Mouse (Mus musculus) CH12.LX (cell line): ENCODE measurements around the gene Unc93b1. TPM values are rescaled to one million over a fixed set of nuclear protein-coding genes. Genes with fewer than 3 reads are reported as not detected.

Source experiments
- DNase-seq: peaks from one replicate; pipeline ENCODE4 v3.0.0-alpha.2; 2013; ENCODE audit errors: extremely low read depth
- H3K27ac ChIP-seq: 2 replicates; pipeline ENCODE4 v1.5.1; 2012; ENCODE audit warnings: low read depth, mild to moderate bottlenecking, control low read depth, moderate library complexity; ENCODE audit not compliant: insufficient read depth
- H3K27me3 ChIP-seq: replicated peaks from 2 replicates; pipeline ENCODE3; 2012; ENCODE audit warnings: inconsistent platforms
- H3K36me3 ChIP-seq, 2 experiments: replicated peaks in 1 of 2; 2 replicates each; pipeline versions ENCODE3 to v1.6.1; 2012; ENCODE audit warnings: inconsistent platforms in 1 of 2, low read length in 1 of 2, mild to moderate bottlenecking in 1 of 2, mixed read lengths in 1 of 2, moderate library complexity in 1 of 2; ENCODE audit not compliant: control insufficient read depth in 1 of 2, insufficient read depth in 1 of 2
- H3K4me1 ChIP-seq, 2 experiments: 2 replicates each; pipeline ENCODE4 v1.6.1; 2012; ENCODE audit warnings: inconsistent platforms in 1 of 2, moderate library complexity in 1 of 2; ENCODE audit not compliant: insufficient read depth in 2 of 2, control insufficient read depth in 1 of 2
- H3K4me2 ChIP-seq: 2 replicates; pipeline ENCODE4 v1.6.1; 2012; ENCODE audit warnings: low read depth, mild to moderate bottlenecking, control low read depth; ENCODE audit not compliant: poor library complexity, insufficient read depth, severe bottlenecking
- H3K4me3 ChIP-seq, 3 experiments: fragments of 150-350 bp in 1 of 3; sonication (generic) in 1 of 3; replicated peaks in 1 of 3; 2 replicates each; pipeline versions ENCODE3 to v1.5.1; 2011 to 2012; ENCODE audit warnings: low read depth in 2 of 3, low read length in 2 of 3, mild to moderate bottlenecking in 2 of 3, moderate library complexity in 2 of 3, control low read depth in 1 of 3, improper control_type of control experiment in 1 of 3, inconsistent platforms in 1 of 3, mixed read lengths in 1 of 3; ENCODE audit not compliant: poor library complexity in 1 of 3
- H3K79me2 ChIP-seq: replicated peaks from 2 replicates; pipeline ENCODE4 v1.6.1; 2012; ENCODE audit warnings: mild to moderate bottlenecking, moderate library complexity; ENCODE audit not compliant: control insufficient read depth, poor library complexity, insufficient read depth, severe bottlenecking; ENCODE audit errors: extremely low read depth
- H3K9ac ChIP-seq: 2 replicates; pipeline ENCODE4 v1.6.1; 2012; ENCODE audit warnings: low read depth, mild to moderate bottlenecking, control low read depth, moderate library complexity; ENCODE audit not compliant: insufficient read depth
- H3K9me3 ChIP-seq: replicated peaks from 2 replicates; pipeline ENCODE3; 2012; ENCODE audit warnings: low read length, inconsistent platforms, mixed read lengths
- BHLHE40 ChIP-seq: IDR thresholded peaks from 2 replicates; pipeline ENCODE4 v1.6.1; 2011; ENCODE audit warnings: mild to moderate bottlenecking, low read depth, low read length, improper control_type of control experiment
- CHD1 ChIP-seq: IDR thresholded peaks from 2 replicates; pipeline ENCODE4 v1.6.1; 2012; ENCODE audit warnings: low read depth, low read length, improper control_type of control experiment, inconsistent platforms
- CHD2 ChIP-seq: IDR thresholded peaks from 2 replicates; pipeline ENCODE4 v1.6.1; 2011; ENCODE audit warnings: low read length, improper control_type of control experiment
- CTCF ChIP-seq, 2 experiments: IDR thresholded peaks in 1 of 2; conservative IDR thresholded peaks in 1 of 2; 2 replicates each; pipeline ENCODE4 v1.5.1; 2011 to 2012; ENCODE audit warnings: low read depth in 2 of 2, low read length in 2 of 2, improper control_type of control experiment in 1 of 2, inconsistent platforms in 1 of 2, mild to moderate bottlenecking in 1 of 2, moderate library complexity in 1 of 2
- E2F4 ChIP-seq: IDR thresholded peaks from 2 replicates; pipeline ENCODE4 v1.6.1; 2011; ENCODE audit warnings: low read depth, low read length, improper control_type of control experiment; ENCODE audit not compliant: insufficient replicate concordance
- ELF1 ChIP-seq: IDR thresholded peaks from 2 replicates; pipeline ENCODE4 v1.6.1; 2014; ENCODE audit warnings: low read depth, mild to moderate bottlenecking, inconsistent platforms, low read length, improper control_type of control experiment
- EP300 ChIP-seq: IDR thresholded peaks from 2 replicates; pipeline ENCODE4 v1.6.1; 2011; ENCODE audit warnings: low read length, improper control_type of control experiment
- ETS1 ChIP-seq: conservative IDR thresholded peaks from 2 replicates; pipeline ENCODE4 v1.6.1; 2012; ENCODE audit warnings: low read depth, mild to moderate bottlenecking, inconsistent platforms, low read length, improper control_type of control experiment, moderate library complexity
- GABPA ChIP-seq: IDR thresholded peaks from 2 replicates; pipeline ENCODE4 v1.6.1; 2012; ENCODE audit warnings: low read depth, low read length, improper control_type of control experiment, inconsistent platforms; ENCODE audit not compliant: insufficient replicate concordance
- HCFC1 ChIP-seq: IDR thresholded peaks from 2 replicates; pipeline ENCODE4 v1.6.1; 2012; ENCODE audit warnings: low read depth, mild to moderate bottlenecking, inconsistent platforms, low read length, improper control_type of control experiment
- IRF4 ChIP-seq: IDR thresholded peaks from 2 replicates; pipeline ENCODE4 v1.6.1; 2014; ENCODE audit warnings: low read depth, mild to moderate bottlenecking, inconsistent platforms, low read length, improper control_type of control experiment
- JUN ChIP-seq: IDR thresholded peaks from 2 replicates; pipeline ENCODE4 v1.6.1; 2011; ENCODE audit warnings: low read depth, mild to moderate bottlenecking, low read length, improper control_type of control experiment, moderate library complexity; ENCODE audit not compliant: insufficient read depth
- KAT2A ChIP-seq: IDR thresholded peaks from 2 replicates; pipeline ENCODE4 v1.6.1; 2012; ENCODE audit warnings: low read length, improper control_type of control experiment, inconsistent platforms; ENCODE audit not compliant: insufficient replicate concordance
- MAFK ChIP-seq: IDR thresholded peaks from 2 replicates; pipeline ENCODE4 v1.6.1; 2011; ENCODE audit warnings: low read length, improper control_type of control experiment; ENCODE audit not compliant: insufficient replicate concordance
- MAX ChIP-seq: IDR thresholded peaks from 2 replicates; pipeline ENCODE4 v1.6.1; 2011; ENCODE audit warnings: low read length, improper control_type of control experiment
- MAZ ChIP-seq: IDR thresholded peaks from 2 replicates; pipeline ENCODE4 v1.6.1; 2012; ENCODE audit warnings: low read depth, mild to moderate bottlenecking, inconsistent platforms, low read length, improper control_type of control experiment, moderate library complexity
- MEF2A ChIP-seq: IDR thresholded peaks from 2 replicates; pipeline ENCODE4 v1.6.1; 2014; ENCODE audit warnings: low read depth, mild to moderate bottlenecking, inconsistent platforms, low read length, improper control_type of control experiment, borderline replicate concordance
- MYC ChIP-seq: IDR thresholded peaks from 2 replicates; pipeline ENCODE4 v1.6.1; 2011; ENCODE audit warnings: low read depth, mild to moderate bottlenecking, improper control_type of control experiment, low read length
- NELFE ChIP-seq: IDR thresholded peaks from 2 replicates; pipeline ENCODE4 v1.6.1; 2011; ENCODE audit warnings: low read depth, low read length, improper control_type of control experiment
- NRF1 ChIP-seq: IDR thresholded peaks from 2 replicates; pipeline ENCODE4 v1.6.1; 2014; ENCODE audit warnings: low read depth, mild to moderate bottlenecking, inconsistent platforms, low read length, improper control_type of control experiment, moderate library complexity
- PAX5 ChIP-seq: IDR thresholded peaks from 2 replicates; pipeline ENCODE4 v1.6.1; 2012; ENCODE audit warnings: low read length, inconsistent platforms, mixed read lengths
- POLR2A ChIP-seq: IDR thresholded peaks from 2 replicates; pipeline ENCODE4 v1.6.1; 2011; ENCODE audit warnings: low read depth, mild to moderate bottlenecking, improper control_type of control experiment, low read length
- RAD21 ChIP-seq: IDR thresholded peaks from 2 replicates; pipeline ENCODE4 v1.6.1; 2011; ENCODE audit warnings: low read depth, mild to moderate bottlenecking, low read length, improper control_type of control experiment, moderate library complexity
- RCOR1 ChIP-seq: conservative IDR thresholded peaks from 2 replicates; pipeline ENCODE4 v1.6.1; 2012; ENCODE audit warnings: low read depth, mild to moderate bottlenecking, inconsistent platforms, low read length, improper control_type of control experiment
- SIN3A ChIP-seq: IDR thresholded peaks from 2 replicates; pipeline ENCODE4 v1.6.1; 2012; ENCODE audit warnings: low read length, improper control_type of control experiment, inconsistent platforms
- SMC3 ChIP-seq: IDR thresholded peaks from 2 replicates; pipeline ENCODE4 v1.6.1; 2011; ENCODE audit warnings: low read depth, low read length, improper control_type of control experiment
- TCF12 ChIP-seq: IDR thresholded peaks from 2 replicates; pipeline ENCODE4 v1.6.1; 2014; ENCODE audit warnings: low read depth, mild to moderate bottlenecking, inconsistent platforms, low read length, improper control_type of control experiment
- UBTF ChIP-seq: IDR thresholded peaks from 2 replicates; pipeline ENCODE4 v1.6.1; 2012; ENCODE audit warnings: low read depth, mild to moderate bottlenecking, inconsistent platforms, low read length, improper control_type of control experiment, moderate library complexity
- USF2 ChIP-seq: conservative IDR thresholded peaks from 2 replicates; pipeline ENCODE4 v1.6.1; 2011; ENCODE audit warnings: low read depth, low read length, improper control_type of control experiment
- ZC3H11A ChIP-seq: IDR thresholded peaks from 2 replicates; pipeline ENCODE4 v1.6.1; 2012; ENCODE audit warnings: low read depth, mild to moderate bottlenecking, inconsistent platforms, low read length, improper control_type of control experiment
- ZNF384 ChIP-seq: IDR thresholded peaks from 2 replicates; pipeline ENCODE4 v1.6.1; 2012; ENCODE audit warnings: low read depth, low read length, improper control_type of control experiment, inconsistent platforms
- dilution Hi-C: fragments of 300-500 bp; cut with MboI; formaldehyde crosslinking; loops from 2 replicates; pipeline ENCODE4 v1.14.3; 2020; ENCODE audit warnings: low sequenced_read_pairs; ENCODE audit not compliant: extremely low pct_unique_long_range_greater_than_20kb, extremely low pct_ligation_motif_present
- in situ Hi-C: fragments of 300-500 bp; cut with MboI; formaldehyde crosslinking; loops from 3 replicates; pipeline ENCODE4 v1.14.3; 2019; ENCODE audit warnings: low sequenced_read_pairs, low pct_ligation_motif_present, low pct_unique_long_range_greater_than_20kb, mixed read lengths
- polyA plus RNA-seq: library from polyadenylated mRNA; unstranded; fragments of >175 nt; gene quantifications from 2 replicates; pipeline ENCODE4 v1.2.1, GENCODE M21; 2012; ENCODE audit warnings: low read depth; ENCODE audit not compliant: insufficient read length
- total RNA-seq, 2 experiments: library from RNA; depleted of rRNA; stranded (reverse); fragments of 300-350 nt in 1 of 2; fragments of >200 nt in 1 of 2; gene quantifications; 2 replicates each; pipeline ENCODE4 v1.2.3; 2012 to 2014

Gene Unc93b1
- total and polyA plus RNA-seq, 3 experiments: 82.3 to 117 (median 84.7) TPM

DNA sequence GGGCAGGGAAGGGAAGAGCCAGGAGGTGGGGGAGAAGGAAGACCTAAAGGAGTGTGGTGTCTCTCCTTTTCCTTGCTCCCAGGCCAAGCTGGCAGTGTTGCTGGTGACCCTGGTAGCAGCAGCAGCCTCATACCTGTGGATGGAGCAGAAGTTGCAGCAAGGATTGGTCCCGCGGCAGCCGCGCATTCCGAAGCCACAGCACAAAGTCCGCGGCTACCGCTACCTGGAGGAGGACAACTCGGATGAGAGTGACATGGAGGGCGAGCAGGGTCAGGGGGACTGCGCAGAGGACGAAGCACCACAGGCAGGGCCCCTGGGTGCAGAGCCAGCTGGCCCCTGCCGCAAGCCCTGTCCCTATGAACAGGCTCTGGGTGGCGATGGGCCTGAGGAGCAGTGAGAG is 13.6 kb downstream of the Unc93b1 start:
- in situ Hi-C loops: no loop called here

GRCm38 (mm10) chr19:3950331-3950730 is 15.3 kb downstream of the Unc93b1 start:
- H3K4me3 ChIP-seq: no peak overlapping the region
- no peaks in the 10 kb centered on the region for H3K27me3 ChIP-seq
- DNase-seq: no peak
- in situ Hi-C loops (no loop called here), dilution Hi-C loops (no loop called here)
- no peak overlapping the region for H3K9ac ChIP-seq
- no peak overlapping the region for H3K4me2 ChIP-seq
- no peak overlapping the region for H3K27ac ChIP-seq
- peaks cover 39 to 51% of the 10 kb centered on the region in 2 experiments for H3K36me3 ChIP-seq
- peaks cover 3 to 27% of the 10 kb centered on the region in 2 experiments for H3K4me1 ChIP-seq
- no peak for TF ChIP-seq ZC3H11A
- TF ChIP-seq CHD1: no peak
- no peak for TF ChIP-seq KAT2A
- no peak for TF ChIP-seq UBTF
- no peak for TF ChIP-seq RCOR1
- TF ChIP-seq CTCF (conservative IDR thresholded peaks at IDR 0.05 in 1 of 2, IDR thresholded peaks at IDR 0.05 in 1 of 2; ENCODE audit: low read depth in 2 of 2, low read length in 2 of 2): no peak
- no peak for TF ChIP-seq MAZ
- no peak for TF ChIP-seq CHD2
- no peak for TF ChIP-seq EP300
- TF ChIP-seq ELF1: no peak
- no peak for TF ChIP-seq MEF2A
- TF ChIP-seq SMC3: no peak
- TF ChIP-seq USF2: no peak
- no peak for TF ChIP-seq MAFK
- TF ChIP-seq NRF1: no peak
- no peak for TF ChIP-seq ETS1
- TF ChIP-seq GABPA: no peak
- no peak for TF ChIP-seq HCFC1
- no peak for TF ChIP-seq PAX5
- no peak for TF ChIP-seq E2F4
- H3K9me3 ChIP-seq: no peaks in the 10 kb centered on the region
- no peaks in the 10 kb centered on the region for H3K79me2 ChIP-seq

More for the DNA sequence above, 13.6 kb downstream of the Unc93b1 start:
- H3K36me3 ChIP-seq: peaks cover 48 to 66% of the 10 kb centered on the region in 2 experiments
- DNase-seq: no peak
- H3K4me3 ChIP-seq: no peak overlapping the region
- peaks cover 8 to 40% of the 10 kb centered on the region in 2 experiments for H3K4me1 ChIP-seq
- TF ChIP-seq SIN3A (no peak), MAZ (no peak), E2F4 (no peak), MEF2A (no peak), CHD1 (no peak), HCFC1 (no peak), MYC (no peak), IRF4 (no peak), ZC3H11A (no peak), POLR2A (no peak), BHLHE40 (no peak), PAX5 (no peak), ZNF384 (no peak), MAX (no peak), RAD21 (no peak), ELF1 (no peak), TCF12 (no peak), JUN (no peak), NELFE (no peak)
- no peak overlapping the region for H3K4me2 ChIP-seq
- H3K27me3 ChIP-seq: no peaks in the 10 kb centered on the region
- dilution Hi-C loops: no loop called here
- H3K27ac ChIP-seq: no peak overlapping the region
- no peak overlapping the region for H3K9ac ChIP-seq
- H3K9me3 ChIP-seq: no peaks in the 10 kb centered on the region
- no peaks in the 10 kb centered on the region for H3K79me2 ChIP-seq
